Comparison of ENCODE assay signal across 8 mouse cellular contexts in the genomic region with DNA sequence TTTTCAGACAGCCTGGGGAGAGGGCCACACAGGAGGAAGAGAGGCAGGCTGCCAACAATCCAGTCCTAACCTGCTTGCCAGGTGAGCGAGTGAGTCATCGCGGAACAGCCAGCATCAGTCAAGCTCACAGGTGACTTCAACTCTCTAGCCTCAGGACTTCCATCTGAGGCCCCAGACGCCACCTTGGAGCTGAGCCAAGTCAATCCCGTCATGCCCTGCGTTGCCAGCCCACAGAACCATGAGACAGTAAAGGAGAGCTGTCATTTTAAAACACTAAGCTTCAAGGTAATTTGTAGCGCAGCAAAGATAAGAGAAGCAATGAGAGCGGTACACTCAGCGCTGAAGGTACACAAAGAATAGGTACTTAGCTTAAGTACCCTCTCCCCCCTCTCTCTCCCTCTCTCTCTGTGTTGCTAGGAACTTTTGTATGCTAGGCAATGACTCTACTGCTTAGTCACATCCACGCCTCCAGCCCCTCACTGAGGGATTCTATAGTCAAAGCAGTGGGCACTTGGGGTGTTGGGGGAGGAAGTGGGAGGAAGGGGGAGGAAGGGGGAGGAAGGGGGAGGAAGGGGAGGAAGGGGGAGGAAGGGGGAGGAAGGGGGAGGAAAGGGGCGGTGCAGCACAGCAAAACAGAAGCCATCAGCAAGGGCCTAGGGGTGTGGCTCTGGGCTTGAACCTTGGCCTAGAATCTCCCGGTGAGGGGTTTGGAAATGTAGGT. TPM values are rescaled to one million over a fixed set of nuclear protein-coding genes. Genes with fewer than 3 reads are reported as not detected.
DNase-seq lines count a peak whose midpoint lies in the region; ATAC-seq lines count a peak whose summit lies in the region.

No protein-coding gene starts in this region.

- H3K9me3 ChIP-seq in embryonic facial prominence, embryonic 12.5 days, result 0 out of 2 replicates have a peak, but pooled peaks cover 2% of the 10 kb centered on the region

- no peaks in the 10 kb centered on the region for H3K27me3 ChIP-seq in embryonic facial prominence, embryonic 12.5 days

- no peaks in the 10 kb centered on the region for H3K36me3 ChIP-seq in embryonic facial prominence, embryonic 12.5 days

- WGBS in embryonic facial prominence, embryonic 12.5 days, result 71% methylated on average over 12 of the region's 12 CpGs

- no peak overlapping the region; the same call in 1 of the 2 replicates for H3K4me2 ChIP-seq in embryonic facial prominence, embryonic 12.5 days (replicated peaks)

- H3K9ac ChIP-seq in embryonic facial prominence, embryonic 12.5 days, result no peak overlapping the region

- intact Hi-C loops in left cerebral cortex, postnatal 4 days (cut with DNase I), result no loop called here
- intact Hi-C loops in left cerebral cortex, postnatal 25 days (cut with DNase I), result no loop called here

- no peak overlapping the region for H3K4me3 ChIP-seq in embryonic facial prominence, embryonic 12.5 days

- 0 out of 2 replicates have a peak, but pooled peaks have one; percentile 22 for ATAC-seq in embryonic facial prominence, embryonic 12.5 days (ENCODE audit: insufficient number of reproducible peaks, insufficient read depth, low FRiP score, low TSS enrichment)

- H3K4me1 ChIP-seq in embryonic facial prominence, embryonic 12.5 days, result no peaks in the 10 kb centered on the region

- H3K27ac ChIP-seq in embryonic facial prominence, embryonic 12.5 days, result no peak overlapping the region

- peak; percentile 78 for DNase-seq in left cerebral cortex, postnatal 4 days
- no peak for DNase-seq in left cerebral cortex, postnatal 25 days (ENCODE audit: low spot score in 2 of 2)
- peak; percentile 49 for DNase-seq in ZHBTc4 (ENCODE audit: low read depth, low spot score)
- DNase-seq in kidney, adult 8-10 months, result peak; percentile 78 to 86
- DNase-seq in lung, postnatal 25 days (ENCODE audit: low spot score), result peak; percentile 93
- DNase-seq in spleen, postnatal 36 days (ENCODE audit: low spot score in 2 of 2), result peak; percentile 80 to 82
- no peak for DNase-seq in layer of hippocampus, adult 9-11 months

RNA-seq across cellular contexts. Expression of a gene that starts 22.5 kb away (rescaled TPM):
- 10 to 100 TPM; 23.9 to 24.7 TPM for total RNA-seq in left cerebral cortex, postnatal 4 days (2021)
- total RNA-seq in left cerebral cortex, postnatal 25 days (2021), result 10 to 100 TPM; 40.0 to 43.9 TPM
- 21.7 and 22.2 TPM in 2 replicates for polyA plus RNA-seq in embryonic facial prominence, embryonic 12.5 days (2016; fragmentation: Nextera tagmentation; extraction: Ambion mirVana)

RNA-seq across cellular contexts. Expression of a gene that starts 34.3 kb away (rescaled TPM):
- total RNA-seq in left cerebral cortex, postnatal 4 days (2021), result 100 to 1,000 TPM; 195 to 197 TPM
- 10 to 100 TPM; 69.0 to 73.4 TPM for total RNA-seq in left cerebral cortex, postnatal 25 days (2021)
- 3.7 and 4.6 TPM in 2 replicates for polyA plus RNA-seq in embryonic facial prominence, embryonic 12.5 days (2016; fragmentation: Nextera tagmentation; extraction: Ambion mirVana)

RNA-seq across cellular contexts. Expression of a gene that starts 38.5 kb away (rescaled TPM):
- 10 to 100 TPM; 61.6 to 71.9 TPM for total RNA-seq in left cerebral cortex, postnatal 4 days (2021)
- 100 to 1,000 TPM; 173 to 195 TPM for total RNA-seq in left cerebral cortex, postnatal 25 days (2021)
- polyA plus RNA-seq in embryonic facial prominence, embryonic 12.5 days (2016; fragmentation: Nextera tagmentation; extraction: Ambion mirVana), result 129 and 133 TPM in 2 replicates

Comparison
In these comparisons a context has a peak if more than half of its experiments do, and no peak if none do; other contexts are left out.
1. DNase-seq: peak in left cerebral cortex, postnatal 4 days (single experiment), ZHBTc4 (single experiment), kidney, adult 8-10 months (2 of 2), lung, postnatal 25 days (single experiment) and spleen, postnatal 36 days (2 of 2); none in left cerebral cortex, postnatal 25 days (0 of 2) and layer of hippocampus, adult 9-11 months (single experiment).